Mouse (Mus musculus): ENCODE results near the gene Prcd. TPM values are rescaled to one million over a fixed set of nuclear protein-coding genes. Genes with fewer than 3 reads are reported as not detected.
A peak's percentile ranks its signal among the peaks of the same experiment; 100 is the strongest.

Prcd gene
- total and polyA plus RNA-seq, 2 experiments from 2014 or later = 2.5 TPM; not detected in 1

DNA sequence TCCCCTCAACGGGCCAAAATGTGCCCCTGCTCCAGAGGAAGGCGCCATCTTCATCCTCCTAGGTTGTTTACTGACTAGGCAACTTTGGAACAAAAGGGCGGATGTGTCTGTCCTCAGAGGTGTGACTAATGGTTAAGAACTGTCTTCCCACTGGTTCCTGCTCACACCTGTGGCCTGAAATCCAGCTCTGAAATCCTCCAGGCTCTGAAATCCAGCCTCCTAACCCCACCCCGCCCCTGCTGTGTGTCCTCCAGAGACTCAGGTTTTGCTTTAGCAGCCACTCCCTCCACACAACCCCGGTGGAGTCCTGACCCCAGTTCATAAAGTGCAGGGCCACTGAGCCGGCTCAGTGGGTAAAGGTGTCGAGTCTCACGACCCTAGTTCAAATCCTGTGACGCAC, 44.2 kb downstream of the Prcd start:
- no peak overlapping the region for H3K9ac ChIP-seq (replicated peaks; ENCODE audit: low read depth, low read length)
- H3K36me3 ChIP-seq (replicated peaks; ENCODE audit: control insufficient read depth, insufficient read depth, low read length) = no peaks in the 10 kb centered on the region
- H3K27me3 ChIP-seq (ENCODE audit: control insufficient read depth, insufficient read depth, low read length) = peaks cover 32% of the 10 kb centered on the region
- no peak for DNase-seq (ENCODE audit: low spot score)
- no peak overlapping the region for H3K27ac ChIP-seq (ENCODE audit: low read depth)
- no peaks in the 10 kb centered on the region for H3K9me3 ChIP-seq (replicated peaks; ENCODE audit: control insufficient read depth, low read length)
- 64% methylated on average over 9 of the region's 9 CpGs for WGBS
- no peak overlapping the region for H3K4me3 ChIP-seq (ENCODE audit: low read depth, low read length)
- ATAC-seq (ENCODE audit: insufficient read depth, low read depth) = no peak
- H3K4me2 ChIP-seq (ENCODE audit: low read depth, low read length) = no peak overlapping the region
- H3K4me1 ChIP-seq (ENCODE audit: control insufficient read depth, insufficient read depth) = 0 out of 2 replicates have a peak, but pooled peaks cover 7% of the 10 kb centered on the region
- no peak for TF ChIP-seq EP300 (IDR thresholded peaks at IDR 0.05; ENCODE audit: low read depth)
- no peak for TF ChIP-seq CTCF (IDR thresholded peaks at IDR 0.05; ENCODE audit: low read depth)

GRCm38 (mm10) chr11:116701377-116701841, 48.1 kb downstream of the Prcd start:
- ATAC-seq (ENCODE audit: insufficient read depth, low read depth) (no peak), DNase-seq (ENCODE audit: low spot score) (no peak)
- H3K9ac ChIP-seq (replicated peaks; ENCODE audit: low read depth, low read length) = no peak overlapping the region
- 30% methylated on average over 5 of the region's 5 CpGs for WGBS
- H3K36me3 ChIP-seq (replicated peaks; ENCODE audit: control insufficient read depth, insufficient read depth, low read length) = no peaks in the 10 kb centered on the region
- H3K4me3 ChIP-seq (ENCODE audit: low read depth, low read length) = no peak overlapping the region
- peaks cover 1% of the 10 kb centered on the region; the same call in 1 of the 2 replicates for H3K27me3 ChIP-seq (ENCODE audit: control insufficient read depth, insufficient read depth, low read length)
- H3K9me3 ChIP-seq (replicated peaks; ENCODE audit: control insufficient read depth, low read length) = no peaks in the 10 kb centered on the region
- TF ChIP-seq CTCF (IDR thresholded peaks at IDR 0.05; ENCODE audit: low read depth) (no peak), EP300 (IDR thresholded peaks at IDR 0.05; ENCODE audit: low read depth) (no peak)
- no peak overlapping the region for H3K27ac ChIP-seq (ENCODE audit: low read depth)
- H3K4me2 ChIP-seq (ENCODE audit: low read depth, low read length) = no peak overlapping the region
- H3K4me1 ChIP-seq (ENCODE audit: control insufficient read depth, insufficient read depth) = 0 out of 2 replicates have a peak, but pooled peaks cover 4% of the 10 kb centered on the region

- WGBS = 85% methylated on average over 8 of the region's 8 CpGs
- TF ChIP-seq EP300 (IDR thresholded peaks at IDR 0.05; ENCODE audit: low read depth) = no peak
- H3K27me3 ChIP-seq (ENCODE audit: control insufficient read depth, insufficient read depth, low read length) = no peaks in the 10 kb centered on the region
- H3K4me1 ChIP-seq (ENCODE audit: control insufficient read depth, insufficient read depth) = 0 out of 2 replicates have a peak, but pooled peaks cover 4% of the 10 kb centered on the region
- H3K4me2 ChIP-seq (ENCODE audit: low read depth, low read length) = no peak overlapping the region
- no peak overlapping the region for H3K27ac ChIP-seq (ENCODE audit: low read depth)
- no peak for ATAC-seq (ENCODE audit: insufficient read depth, low read depth)
- H3K36me3 ChIP-seq (replicated peaks; ENCODE audit: control insufficient read depth, insufficient read depth, low read length) = no peaks in the 10 kb centered on the region
- no peak overlapping the region for H3K9ac ChIP-seq (replicated peaks; ENCODE audit: low read depth, low read length)
- H3K4me3 ChIP-seq (ENCODE audit: low read depth, low read length) = no peak overlapping the region
- DNase-seq (ENCODE audit: low spot score) = no peak
- H3K9me3 ChIP-seq (replicated peaks; ENCODE audit: control insufficient read depth, low read length) = no peaks in the 10 kb centered on the region
These were observed 51.2 kb downstream of the Prcd start for GRCm38 (mm10) chr11:116704336-116705035.

DNA sequence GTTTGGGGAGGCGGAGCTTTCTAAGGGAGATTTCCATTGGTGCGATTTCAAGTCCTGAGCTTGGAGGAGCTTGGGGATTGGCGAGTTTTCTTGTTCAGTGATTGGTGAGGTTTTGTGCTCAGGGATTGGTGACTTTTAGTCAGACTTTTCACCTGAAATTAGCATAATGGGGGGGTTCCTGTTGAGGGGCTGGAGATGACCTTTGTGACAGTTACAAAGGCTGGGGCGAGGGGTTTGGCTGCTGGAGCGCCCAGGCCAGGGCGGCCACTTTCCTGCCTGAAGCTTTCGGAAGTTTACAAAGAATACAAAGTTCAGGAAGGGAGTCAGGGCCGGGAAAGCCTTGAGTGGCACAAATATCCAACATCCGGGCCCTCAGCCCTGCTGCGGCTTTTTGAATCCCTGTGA, 51.9 kb downstream of the Prcd start:
- no peaks in the 10 kb centered on the region for H3K36me3 ChIP-seq (replicated peaks; ENCODE audit: control insufficient read depth, insufficient read depth, low read length)
- H3K9me3 ChIP-seq (replicated peaks; ENCODE audit: control insufficient read depth, low read length) = no peaks in the 10 kb centered on the region
- H3K4me2 ChIP-seq (ENCODE audit: low read depth, low read length) = no peak overlapping the region
- 0 out of 2 replicates have a peak, but pooled peaks cover 4% of the 10 kb centered on the region for H3K4me1 ChIP-seq (ENCODE audit: control insufficient read depth, insufficient read depth)
- no peak overlapping the region for H3K4me3 ChIP-seq (ENCODE audit: low read depth, low read length)
- ATAC-seq (ENCODE audit: insufficient read depth, low read depth) (peak; percentile 39), DNase-seq (ENCODE audit: low spot score) (no peak)
- no peak for TF ChIP-seq CTCF (IDR thresholded peaks at IDR 0.05; ENCODE audit: low read depth)
- no peak for TF ChIP-seq EP300 (IDR thresholded peaks at IDR 0.05; ENCODE audit: low read depth)
- H3K9ac ChIP-seq (replicated peaks; ENCODE audit: low read depth, low read length) = no peak overlapping the region
- WGBS = 87% methylated on average over 10 of the region's 10 CpGs
- no peak overlapping the region for H3K27ac ChIP-seq (ENCODE audit: low read depth)
- H3K27me3 ChIP-seq (ENCODE audit: control insufficient read depth, insufficient read depth, low read length) = no peaks in the 10 kb centered on the region

- 65% methylated on average over 7 of the region's 7 CpGs for WGBS
- ATAC-seq (ENCODE audit: insufficient read depth, low read depth) = no peak
- TF ChIP-seq EP300 (IDR thresholded peaks at IDR 0.05; ENCODE audit: low read depth) (no peak), CTCF (IDR thresholded peaks at IDR 0.05; ENCODE audit: low read depth) (no peak)
- H3K4me2 ChIP-seq (ENCODE audit: low read depth, low read length) = no peak overlapping the region
- DNase-seq (ENCODE audit: low spot score) = no peak
- no peaks in the 10 kb centered on the region for H3K27me3 ChIP-seq (ENCODE audit: control insufficient read depth, insufficient read depth, low read length)
- no peak overlapping the region for H3K4me3 ChIP-seq (ENCODE audit: low read depth, low read length)
- no peaks in the 10 kb centered on the region for H3K36me3 ChIP-seq (replicated peaks; ENCODE audit: control insufficient read depth, insufficient read depth, low read length)
- 0 out of 2 replicates have a peak, but pooled peaks cover 2% of the 10 kb centered on the region for H3K4me1 ChIP-seq (ENCODE audit: control insufficient read depth, insufficient read depth)
- H3K27ac ChIP-seq (ENCODE audit: low read depth) = no peak overlapping the region
- no peaks in the 10 kb centered on the region for H3K9me3 ChIP-seq (replicated peaks; ENCODE audit: control insufficient read depth, low read length)
- no peak overlapping the region for H3K9ac ChIP-seq (replicated peaks; ENCODE audit: low read depth, low read length)
These were observed 53.0 kb downstream of the Prcd start for GRCm38 (mm10) chr11:116706363-116706762.
